Mouse (Mus musculus) CH12.LX (cell line): ENCODE data around the gene Frs2. TPM values are rescaled to one million over a fixed set of nuclear protein-coding genes. Genes with fewer than 3 reads are reported as not detected.

Source experiments
- DNase-seq: peaks from one replicate; pipeline ENCODE4 v3.0.0-alpha.2; 2013; ENCODE audit errors: extremely low read depth
- H3K27ac ChIP-seq: 2 replicates; pipeline ENCODE4 v1.5.1; 2012; ENCODE audit warnings: low read depth, mild to moderate bottlenecking, control low read depth, moderate library complexity; ENCODE audit not compliant: insufficient read depth
- H3K27me3 ChIP-seq: replicated peaks from 2 replicates; pipeline ENCODE3; 2012; ENCODE audit warnings: inconsistent platforms
- H3K36me3 ChIP-seq, 2 experiments: replicated peaks in 1 of 2; 2 replicates each; pipeline versions ENCODE3 to v1.6.1; 2012; ENCODE audit warnings: inconsistent platforms in 1 of 2, low read length in 1 of 2, mild to moderate bottlenecking in 1 of 2, mixed read lengths in 1 of 2, moderate library complexity in 1 of 2; ENCODE audit not compliant: control insufficient read depth in 1 of 2, insufficient read depth in 1 of 2
- H3K4me1 ChIP-seq, 2 experiments: 2 replicates each; pipeline ENCODE4 v1.6.1; 2012; ENCODE audit warnings: inconsistent platforms in 1 of 2, moderate library complexity in 1 of 2; ENCODE audit not compliant: insufficient read depth in 2 of 2, control insufficient read depth in 1 of 2
- H3K4me2 ChIP-seq: 2 replicates; pipeline ENCODE4 v1.6.1; 2012; ENCODE audit warnings: low read depth, mild to moderate bottlenecking, control low read depth; ENCODE audit not compliant: poor library complexity, insufficient read depth, severe bottlenecking
- H3K4me3 ChIP-seq, 3 experiments: fragments of 150-350 bp in 1 of 3; sonication (generic) in 1 of 3; replicated peaks in 1 of 3; 2 replicates each; pipeline versions ENCODE3 to v1.5.1; 2011 to 2012; ENCODE audit warnings: low read depth in 2 of 3, low read length in 2 of 3, mild to moderate bottlenecking in 2 of 3, moderate library complexity in 2 of 3, control low read depth in 1 of 3, improper control_type of control experiment in 1 of 3, inconsistent platforms in 1 of 3, mixed read lengths in 1 of 3; ENCODE audit not compliant: poor library complexity in 1 of 3
- H3K79me2 ChIP-seq: replicated peaks from 2 replicates; pipeline ENCODE4 v1.6.1; 2012; ENCODE audit warnings: mild to moderate bottlenecking, moderate library complexity; ENCODE audit not compliant: control insufficient read depth, poor library complexity, insufficient read depth, severe bottlenecking; ENCODE audit errors: extremely low read depth
- H3K9ac ChIP-seq: 2 replicates; pipeline ENCODE4 v1.6.1; 2012; ENCODE audit warnings: low read depth, mild to moderate bottlenecking, control low read depth, moderate library complexity; ENCODE audit not compliant: insufficient read depth
- H3K9me3 ChIP-seq: replicated peaks from 2 replicates; pipeline ENCODE3; 2012; ENCODE audit warnings: low read length, inconsistent platforms, mixed read lengths
- BHLHE40 ChIP-seq: IDR thresholded peaks from 2 replicates; pipeline ENCODE4 v1.6.1; 2011; ENCODE audit warnings: mild to moderate bottlenecking, low read depth, low read length, improper control_type of control experiment
- CHD1 ChIP-seq: IDR thresholded peaks from 2 replicates; pipeline ENCODE4 v1.6.1; 2012; ENCODE audit warnings: low read depth, low read length, improper control_type of control experiment, inconsistent platforms
- CHD2 ChIP-seq: IDR thresholded peaks from 2 replicates; pipeline ENCODE4 v1.6.1; 2011; ENCODE audit warnings: low read length, improper control_type of control experiment
- E2F4 ChIP-seq: IDR thresholded peaks from 2 replicates; pipeline ENCODE4 v1.6.1; 2011; ENCODE audit warnings: low read depth, low read length, improper control_type of control experiment; ENCODE audit not compliant: insufficient replicate concordance
- ELF1 ChIP-seq: IDR thresholded peaks from 2 replicates; pipeline ENCODE4 v1.6.1; 2014; ENCODE audit warnings: low read depth, mild to moderate bottlenecking, inconsistent platforms, low read length, improper control_type of control experiment
- ETS1 ChIP-seq: conservative IDR thresholded peaks from 2 replicates; pipeline ENCODE4 v1.6.1; 2012; ENCODE audit warnings: low read depth, mild to moderate bottlenecking, inconsistent platforms, low read length, improper control_type of control experiment, moderate library complexity
- HCFC1 ChIP-seq: IDR thresholded peaks from 2 replicates; pipeline ENCODE4 v1.6.1; 2012; ENCODE audit warnings: low read depth, mild to moderate bottlenecking, inconsistent platforms, low read length, improper control_type of control experiment
- MAFK ChIP-seq: IDR thresholded peaks from 2 replicates; pipeline ENCODE4 v1.6.1; 2011; ENCODE audit warnings: low read length, improper control_type of control experiment; ENCODE audit not compliant: insufficient replicate concordance
- MAX ChIP-seq: IDR thresholded peaks from 2 replicates; pipeline ENCODE4 v1.6.1; 2011; ENCODE audit warnings: low read length, improper control_type of control experiment
- MAZ ChIP-seq: IDR thresholded peaks from 2 replicates; pipeline ENCODE4 v1.6.1; 2012; ENCODE audit warnings: low read depth, mild to moderate bottlenecking, inconsistent platforms, low read length, improper control_type of control experiment, moderate library complexity
- MXI1 ChIP-seq: IDR thresholded peaks from 2 replicates; pipeline ENCODE4 v1.6.1; 2011; ENCODE audit warnings: mild to moderate bottlenecking, low read depth, low read length, improper control_type of control experiment
- NRF1 ChIP-seq: IDR thresholded peaks from 2 replicates; pipeline ENCODE4 v1.6.1; 2014; ENCODE audit warnings: low read depth, mild to moderate bottlenecking, inconsistent platforms, low read length, improper control_type of control experiment, moderate library complexity
- POLR2AphosphoS2 ChIP-seq: IDR thresholded peaks from 2 replicates; pipeline ENCODE4 v1.6.1; 2011; ENCODE audit warnings: low read depth, low read length, improper control_type of control experiment
- RAD21 ChIP-seq: IDR thresholded peaks from 2 replicates; pipeline ENCODE4 v1.6.1; 2011; ENCODE audit warnings: low read depth, mild to moderate bottlenecking, low read length, improper control_type of control experiment, moderate library complexity
- SMC3 ChIP-seq: IDR thresholded peaks from 2 replicates; pipeline ENCODE4 v1.6.1; 2011; ENCODE audit warnings: low read depth, low read length, improper control_type of control experiment
- TBP ChIP-seq: conservative IDR thresholded peaks from 2 replicates; pipeline ENCODE4 v1.6.1; 2011; ENCODE audit warnings: low read depth, low read length, improper control_type of control experiment
- TCF12 ChIP-seq: IDR thresholded peaks from 2 replicates; pipeline ENCODE4 v1.6.1; 2014; ENCODE audit warnings: low read depth, mild to moderate bottlenecking, inconsistent platforms, low read length, improper control_type of control experiment
- UBTF ChIP-seq: IDR thresholded peaks from 2 replicates; pipeline ENCODE4 v1.6.1; 2012; ENCODE audit warnings: low read depth, mild to moderate bottlenecking, inconsistent platforms, low read length, improper control_type of control experiment, moderate library complexity
- USF1 ChIP-seq: IDR thresholded peaks from 2 replicates; pipeline ENCODE4 v1.6.1; 2014; ENCODE audit warnings: low read depth, mild to moderate bottlenecking, inconsistent platforms, low read length, improper control_type of control experiment
- USF2 ChIP-seq: conservative IDR thresholded peaks from 2 replicates; pipeline ENCODE4 v1.6.1; 2011; ENCODE audit warnings: low read depth, low read length, improper control_type of control experiment
- ZC3H11A ChIP-seq: IDR thresholded peaks from 2 replicates; pipeline ENCODE4 v1.6.1; 2012; ENCODE audit warnings: low read depth, mild to moderate bottlenecking, inconsistent platforms, low read length, improper control_type of control experiment
- ZMIZ1 ChIP-seq: IDR thresholded peaks from 2 replicates; pipeline ENCODE4 v1.6.1; 2012; ENCODE audit warnings: low read depth, mild to moderate bottlenecking, inconsistent platforms, low read length, improper control_type of control experiment
- ZNF384 ChIP-seq: IDR thresholded peaks from 2 replicates; pipeline ENCODE4 v1.6.1; 2012; ENCODE audit warnings: low read depth, low read length, improper control_type of control experiment, inconsistent platforms
- dilution Hi-C: fragments of 300-500 bp; cut with MboI; formaldehyde crosslinking; loops from 2 replicates; pipeline ENCODE4 v1.14.3; 2020; ENCODE audit warnings: low sequenced_read_pairs; ENCODE audit not compliant: extremely low pct_unique_long_range_greater_than_20kb, extremely low pct_ligation_motif_present
- in situ Hi-C: fragments of 300-500 bp; cut with MboI; formaldehyde crosslinking; loops from 3 replicates; pipeline ENCODE4 v1.14.3; 2019; ENCODE audit warnings: low sequenced_read_pairs, low pct_ligation_motif_present, low pct_unique_long_range_greater_than_20kb, mixed read lengths
- polyA plus RNA-seq: library from polyadenylated mRNA; unstranded; fragments of >175 nt; gene quantifications from 2 replicates; pipeline ENCODE4 v1.2.1, GENCODE M21; 2012; ENCODE audit warnings: low read depth; ENCODE audit not compliant: insufficient read length
- total RNA-seq, 2 experiments: library from RNA; depleted of rRNA; stranded (reverse); fragments of 300-350 nt in 1 of 2; fragments of >200 nt in 1 of 2; gene quantifications; 2 replicates each; pipeline ENCODE4 v1.2.3; 2012 to 2014

The Frs2 gene
- total and polyA plus RNA-seq, 3 experiments, result 4.3 to 10.4 (median 5.6) TPM

DNA sequence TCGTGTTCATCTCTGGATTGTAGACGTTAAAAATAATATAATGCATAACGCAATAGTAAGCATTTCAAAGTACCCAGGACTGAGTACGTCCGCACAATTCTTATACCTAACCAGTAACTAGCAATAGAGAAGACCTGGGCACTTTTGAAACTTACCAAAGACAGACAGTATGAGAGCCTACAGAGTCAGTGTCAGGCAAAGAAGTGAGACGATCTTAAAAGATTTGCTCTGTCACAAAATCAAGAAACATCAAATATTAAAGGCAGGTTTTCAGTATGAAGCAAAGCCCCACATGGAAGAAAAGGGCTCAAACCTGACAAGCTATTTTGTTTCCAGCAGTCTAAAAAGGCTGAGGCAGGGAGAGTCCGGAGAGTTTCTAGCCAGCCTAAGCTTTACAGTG is 907 bp upstream of the Frs2 start:
- in situ Hi-C loops (no loop called here), dilution Hi-C loops (no loop called here)
- Histone ChIP-seq H3K9ac (peak overlapping the region; percentile 57), H3K4me3 (peak overlapping the region; percentile 52 to 99 (median 95)), H3K27ac (no peak overlapping the region), H3K27me3 (peaks cover 10% of the 10 kb centered on the region), H3K4me2 (peak overlapping the region; percentile 87), H3K36me3 (no peaks in the 10 kb centered on the region), H3K4me1 (peaks cover 2 to 38% of the 10 kb centered on the region in 2 experiments; a peak in 2 of 4 replicates), H3K9me3 (no peaks in the 10 kb centered on the region), H3K79me2 (peaks cover 35% of the 10 kb centered on the region)
- no peak for TF ChIP-seq POLR2AphosphoS2
- no peak for TF ChIP-seq USF2
- TF ChIP-seq MAX, result no peak
- TF ChIP-seq ZMIZ1, result no peak
- no peak for TF ChIP-seq BHLHE40
- no peak for TF ChIP-seq MAZ
- no peak for TF ChIP-seq E2F4
- no peak for TF ChIP-seq MXI1
- no peak for TF ChIP-seq TBP
- DNase-seq, result no peak

DNA sequence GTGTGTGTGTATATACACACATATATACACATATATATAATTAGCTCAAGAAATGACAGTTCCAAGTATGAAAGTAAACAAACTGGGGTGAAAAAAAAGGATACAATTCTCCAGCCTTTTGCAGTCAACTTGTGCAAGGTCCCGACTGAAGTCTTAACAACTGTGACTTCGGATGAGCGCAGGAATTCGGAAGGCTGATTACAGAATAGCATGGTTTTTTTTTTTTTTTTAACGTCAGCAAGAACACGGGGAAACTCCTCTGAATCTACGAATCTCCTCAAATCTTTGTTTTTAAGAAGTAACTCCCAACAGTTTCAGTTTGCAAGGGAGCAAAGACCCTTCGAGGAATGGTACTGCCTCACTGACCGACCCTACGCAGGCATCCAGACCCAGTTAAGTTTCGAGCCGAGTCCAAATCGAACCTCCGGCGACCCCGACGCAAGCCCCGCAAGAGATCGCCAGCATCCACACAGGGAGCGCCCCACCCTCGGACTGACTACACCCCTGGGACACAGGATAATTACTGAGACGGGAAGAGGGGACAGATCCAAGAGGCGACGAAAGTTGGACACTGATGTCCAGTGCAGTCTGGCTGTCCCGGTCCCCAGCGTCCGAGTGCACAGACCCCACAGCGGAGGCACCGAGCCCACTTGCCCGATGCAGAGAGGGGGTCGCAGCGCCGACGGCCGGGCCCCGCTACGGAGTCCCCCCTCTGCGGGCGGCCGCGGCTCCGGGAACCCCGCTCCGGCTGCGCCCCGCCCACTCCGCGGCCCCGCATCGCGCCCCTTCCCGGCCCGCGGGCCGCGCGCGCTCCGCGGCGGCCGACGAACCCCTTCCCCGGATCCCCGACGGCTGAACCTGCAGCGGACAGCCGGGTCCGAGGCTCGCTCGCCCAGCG is 622 bp downstream of the Frs2 start:
- DNase-seq, result no peak
- Histone ChIP-seq H3K27me3 (peaks cover 10% of the 10 kb centered on the region), H3K4me2 (peak overlapping the region; percentile 96), H3K9me3 (no peaks in the 10 kb centered on the region), H3K9ac (peak overlapping the region; percentile 86), H3K4me3 (peak overlapping the region; percentile 94 to 99 (median 95)), H3K27ac (no peak overlapping the region), H3K36me3 (no peaks in the 10 kb centered on the region), H3K4me1 (peaks cover 2 to 41% of the 10 kb centered on the region in 2 experiments; a peak in 2 of 4 replicates), H3K79me2 (peaks cover 42% of the 10 kb centered on the region)
- TF ChIP-seq MAFK (no peak), ZNF384 (peak; percentile 22; the same call in 1 of the 2 replicates), CHD1 (0 out of 2 replicates have a peak, but pooled peaks have one; percentile 56)
- dilution Hi-C loops, result no loop called here
- in situ Hi-C loops, result no loop called here

DNA sequence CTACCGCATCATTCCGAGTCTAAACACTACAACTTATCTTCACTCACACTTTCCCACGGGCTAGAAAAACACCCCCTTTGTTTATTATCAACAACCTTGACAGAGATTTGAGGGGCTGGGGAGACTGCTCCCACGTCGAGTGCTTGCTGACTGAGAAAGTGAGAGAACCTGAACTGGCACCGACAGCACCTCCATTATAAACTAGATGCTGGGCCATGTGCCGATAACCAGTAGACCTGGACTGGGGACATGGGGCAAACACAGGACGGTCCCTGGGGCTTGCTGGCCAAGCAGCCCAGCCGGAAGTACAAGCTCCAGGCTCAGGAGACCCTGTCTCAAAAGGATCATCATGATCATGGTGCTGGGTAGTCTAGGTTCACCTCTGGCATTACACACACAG is 1.9 kb downstream of the Frs2 start:
- peaks cover 48% of the 10 kb centered on the region for H3K79me2 ChIP-seq
- in situ Hi-C loops (no loop called here), dilution Hi-C loops (no loop called here)
- H3K4me2 ChIP-seq, result no peak overlapping the region
- H3K27me3 ChIP-seq, result peaks cover 10% of the 10 kb centered on the region
- no peak overlapping the region for H3K4me3 ChIP-seq
- H3K4me1 ChIP-seq, result peaks cover 2 to 46% of the 10 kb centered on the region in 2 experiments; a peak in 2 of 4 replicates
- no peak for DNase-seq
- no peak overlapping the region for H3K27ac ChIP-seq
- no peak overlapping the region for H3K9ac ChIP-seq
- no peaks in the 10 kb centered on the region for H3K36me3 ChIP-seq
- H3K9me3 ChIP-seq, result no peaks in the 10 kb centered on the region
- TF ChIP-seq HCFC1 (no peak), USF1 (no peak), CHD1 (no peak), RAD21 (no peak), NRF1 (no peak), ELF1 (no peak), ETS1 (no peak), TCF12 (no peak), ZMIZ1 (no peak), TBP (no peak), SMC3 (no peak), UBTF (no peak), ZC3H11A (no peak), MAZ (no peak), CHD2 (no peak), BHLHE40 (no peak), MXI1 (no peak), USF2 (no peak)
